28 mouse cellular contexts compared by ENCODE assay signal in genomic region chr5:148982396-148982795, GRCm38 (mm10). TPM values are rescaled to one million over a fixed set of nuclear protein-coding genes. Genes with fewer than 3 reads are reported as not detected.
A peak's percentile ranks its signal among the peaks of the same experiment; 100 is the strongest.
DNase-seq lines count a peak whose midpoint lies in the region; TF ChIP-seq lines count a peak whose summit lies in the region.
"Had no signal": no experiment of that assay in that cellular context is flagged by ENCODE, and none has a peak within 500 bp of the region (broad histone marks: within the 10 kb centered on the region; RNA-seq: fewer than 3 reads in every experiment).

No protein-coding gene starts in this region.

- no peaks in the 10 kb centered on the region for H3K79me2 ChIP-seq in liver, adult 2 months (ENCODE audit: control insufficient read depth, insufficient read depth, low read length)

- H3K27ac ChIP-seq in liver, adult 2 months (replicated peaks; ENCODE audit: insufficient read depth, low read depth, low read length), result no peak overlapping the region
- H3K27ac ChIP-seq: embryonic facial prominence, embryonic 13.5 days; embryonic facial prominence, embryonic 15.5 days; forebrain, embryonic 10.5 days; forebrain, embryonic 12.5 days had no signal

- H3K27me3 ChIP-seq in liver, adult 2 months (ENCODE audit: control insufficient read depth, insufficient read depth, low read length), result no peaks in the 10 kb centered on the region
- H3K27me3 ChIP-seq: CH12.LX; embryonic facial prominence, embryonic 13.5 days; embryonic facial prominence, embryonic 15.5 days; forebrain, embryonic 12.5 days; Patski had no signal

- no peak for TF ChIP-seq CTCF in liver, adult 2 months (IDR thresholded peaks at IDR 0.05; ENCODE audit: low read depth, low read length)

- H3K9ac ChIP-seq in liver, adult 2 months (ENCODE audit: low read depth, low read length), result no peak overlapping the region
- H3K9ac ChIP-seq: embryonic facial prominence, embryonic 13.5 days; embryonic facial prominence, embryonic 15.5 days; forebrain, embryonic 12.5 days; forebrain, postnatal 0 days had no signal

- WGBS in liver, adult 2 months, result 32% methylated on average over 7 of the region's 7 CpGs

- H3K36me3 ChIP-seq in liver, adult 2 months (ENCODE audit: control insufficient read depth, insufficient read depth, low read length), result no peaks in the 10 kb centered on the region
- H3K36me3 ChIP-seq: embryonic facial prominence, embryonic 15.5 days; forebrain, embryonic 10.5 days; forebrain, embryonic 12.5 days; G1E had no signal

- DNase-seq in liver, adult 2 months (ENCODE audit: extremely low read depth, low read depth, low spot score), result peak; percentile 67
- DNase-seq in liver (no peak), 3T3-L1 (ENCODE audit: low read depth, low spot score) (peak; percentile 21), adipocyte (ENCODE audit: low spot score) (peak; percentile 74)
- DNase-seq in retina, embryonic 14.5 days (ENCODE audit: low spot score), result no peak
- DNase-seq in kidney, postnatal 25 days, result no peak
- DNase-seq: adrenal gland, adult 2 months; adrenal gland, postnatal 10 days; cerebellum, adult 11 months; cerebellum, adult 18-20 months; cerebellum, adult 8-10 months; cerebellum, adult 9-11 months; cerebellum, postnatal 14 days; cerebellum, postnatal 36 days; forebrain, postnatal 0 days had no signal

- no peak for TF ChIP-seq POLR2A in liver, adult 2 months (IDR thresholded peaks at IDR 0.05; ENCODE audit: extremely low read depth, insufficient read depth, low read length)

- no peak overlapping the region for H3K4me3 ChIP-seq in liver, adult 2 months (ENCODE audit: insufficient read depth, low read depth, low read length)
- H3K4me3 ChIP-seq: embryonic facial prominence, embryonic 13.5 days; embryonic facial prominence, embryonic 15.5 days; erythroblast, embryonic 14.5 days; forebrain, embryonic 10.5 days; forebrain, embryonic 12.5 days had no signal

- H3K4me1 ChIP-seq in liver, adult 2 months (ENCODE audit: control insufficient read depth, insufficient read depth, low read length), result peaks cover 13% of the 10 kb centered on the region

RNA-seq across cellular contexts. Expression of gene Gm42791, which starts 12.6 kb away (rescaled TPM):
- not detected in 2 replicates for total RNA-seq in liver, adult 2 months (2014; rRNA removed)
- polyA plus RNA-seq in liver, adult 2 months (2012; rRNA removed), result not detected in 2 replicates
- total RNA-seq: common myeloid progenitor, adult 5-6 weeks; forebrain, postnatal 0 days; G1E had no signal
- polyA plus RNA-seq: activated CD4-positive, CD25-positive, alpha-beta regulatory T cell, adult 4 months; adrenal gland, adult 2 months; brain, embryonic 14.5 days; embryonic facial prominence, embryonic 11.5 days; forebrain, embryonic 14.5 days; G1E; Patski had no signal

RNA-seq across cellular contexts. Expression of gene Katnal1, which starts 53.3 kb away (rescaled TPM):
- 3.9 and 4.2 TPM in 2 replicates for total RNA-seq in liver, adult 2 months (2014; rRNA removed)
- 1.5 and 2.0 TPM in 2 replicates for polyA plus RNA-seq in liver, adult 2 months (2012; rRNA removed)
- polyA plus RNA-seq: G1E had no signal

Comparison
In these comparisons a context has a peak if more than half of its experiments do, and no peak if none do; other contexts are left out.
1. DNase-seq: peak in liver, adult 2 months (single experiment), 3T3-L1 (single experiment) and adipocyte (single experiment); none in liver (single experiment), retina, embryonic 14.5 days (single experiment) and kidney, postnatal 25 days (0 of 2).